Mouse (Mus musculus) heart, postnatal 0 days (tissue): ENCODE data around the gene Atf3.

ENCODE experiments used
- CTCF ChIP-seq: IDR thresholded peaks from 2 replicates; pipeline ENCODE4 v1.5.1; 2016; ENCODE audit warnings: antibody characterized with exemption, control low read depth, low read depth
- EP300 ChIP-seq: IDR thresholded peaks from 2 replicates; pipeline ENCODE4 v1.6.1; 2016; ENCODE audit warnings: antibody characterized with exemption, low read depth

DNA sequence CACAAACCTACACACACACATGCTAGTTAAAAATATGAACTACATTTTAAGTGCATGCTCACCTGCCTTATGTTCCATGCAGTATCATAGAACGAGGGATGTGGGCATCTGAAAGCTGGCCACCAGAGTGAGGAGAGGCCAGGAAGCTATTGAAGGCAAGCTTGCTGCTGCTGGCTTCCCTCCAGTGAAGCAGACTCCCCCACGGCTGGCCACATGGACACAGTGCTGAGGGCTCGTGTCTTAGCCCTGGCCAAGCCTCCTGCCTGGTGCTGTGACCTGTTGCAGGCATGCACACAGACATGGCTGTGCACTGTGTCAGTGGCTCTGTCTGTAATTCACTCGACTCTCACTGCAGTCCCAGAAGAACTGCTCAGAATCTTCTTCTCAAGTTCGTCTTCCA, 41.8 kb upstream of the Atf3 start:
- TF ChIP-seq CTCF (no peak), EP300 (no peak)
